ENCODE assay signal across 17 mouse cellular contexts in genomic region chr19:7552301-7552673, GRCm38 (mm10). TPM values are rescaled to one million over a fixed set of nuclear protein-coding genes. Genes with fewer than 3 reads are reported as not detected.
DNase-seq lines count a peak whose midpoint lies in the region; ATAC-seq and TF ChIP-seq lines count a peak whose summit lies in the region.
"Had no signal": no experiment of that assay in that cellular context is flagged by ENCODE, and none has a peak within 500 bp of the region (broad histone marks: within the 10 kb centered on the region; RNA-seq: fewer than 3 reads in every experiment).

No protein-coding gene starts in this region.

- peak; percentile 74 for DNase-seq in heart, adult 11 months
- no peak for DNase-seq in heart, adult 9 months (ENCODE audit: low spot score in 2 of 2)
- DNase-seq in lung, adult 2 months: no peak
- DNase-seq in liver, embryonic 14.5 days (ENCODE audit: low read depth in 3 of 3, low spot score in 3 of 3): no peak
- DNase-seq in left cerebral cortex, postnatal 36 days (ENCODE audit: low spot score in 2 of 2): no peak
- no peak for DNase-seq in testis, postnatal 14 days (ENCODE audit: low spot score)
- DNase-seq: cerebellum, adult 18-20 months; gastrocnemius, postnatal 10 days; kidney, postnatal 14 days; layer of hippocampus, adult 9-11 months; left cerebral cortex, postnatal 4 days had no signal

- H3K27me3 ChIP-seq in lung, embryonic 16.5 days (ENCODE audit: control insufficient read depth, insufficient read depth, low read depth, low read length): no peaks in the 10 kb centered on the region
- H3K27me3 ChIP-seq in liver, embryonic 14.5 days (ENCODE audit: control insufficient read depth, insufficient read depth, low read length): no peaks in the 10 kb centered on the region

- TF ChIP-seq POLR2A in lung, adult 2 months (IDR thresholded peaks at IDR 0.05; ENCODE audit: borderline replicate concordance, extremely low read depth, low read depth, low read length): no peak

- H3K4me2 ChIP-seq in lung, embryonic 16.5 days (ENCODE audit: low read depth, low read length): no peak overlapping the region
- peak overlapping the region; percentile 55 for H3K4me2 ChIP-seq in liver, embryonic 14.5 days (ENCODE audit: low read depth)
- H3K4me2 ChIP-seq: hindbrain, embryonic 12.5 days; neural tube, embryonic 13.5 days had no signal

- WGBS in lung, embryonic 16.5 days: 44% methylated on average over 2 of the region's 2 CpGs
- WGBS in lung, adult 2 months: 59% methylated on average over 2 of the region's 2 CpGs
- 14% methylated on average over 2 of the region's 2 CpGs for WGBS in liver, embryonic 14.5 days (ENCODE audit: insufficient replicate concordance)

- H3K4me3 ChIP-seq in lung, embryonic 16.5 days (ENCODE audit: low read length): no peak overlapping the region
- H3K4me3 ChIP-seq in lung, adult 2 months (replicated peaks; ENCODE audit: extremely low read depth, low read depth, low read length): no peak overlapping the region
- H3K4me3 ChIP-seq in liver, embryonic 14.5 days (ENCODE audit: insufficient read depth in 1 of 2, low read depth in 2 of 2, low read length in 2 of 2): no peak overlapping the region
- H3K4me3 ChIP-seq: hindbrain, embryonic 12.5 days; neural tube, embryonic 13.5 days had no signal

- H3K9me3 ChIP-seq in lung, embryonic 16.5 days (ENCODE audit: control insufficient read depth, low read length): no peaks in the 10 kb centered on the region
- no peaks in the 10 kb centered on the region for H3K9me3 ChIP-seq in liver, embryonic 14.5 days (ENCODE audit: control insufficient read depth, low read length)
- H3K9me3 ChIP-seq: hindbrain, embryonic 12.5 days; neural tube, embryonic 13.5 days had no signal

- no peak overlapping the region for H3K9ac ChIP-seq in lung, embryonic 16.5 days (ENCODE audit: low read length)
- peak overlapping the region; percentile 43 for H3K9ac ChIP-seq in liver, embryonic 14.5 days (replicated peaks)
- H3K9ac ChIP-seq: hindbrain, embryonic 12.5 days; neural tube, embryonic 13.5 days had no signal

- no peak overlapping the region for H3K27ac ChIP-seq in lung, embryonic 16.5 days (ENCODE audit: low read length)
- peak overlapping the region; percentile 90 for H3K27ac ChIP-seq in liver, embryonic 14.5 days
- H3K27ac ChIP-seq: hindbrain, embryonic 12.5 days; neural tube, embryonic 13.5 days had no signal

- intact Hi-C loops in left cerebral cortex, postnatal 36 days (cut with DNase I): no loop called here

- peaks cover 15% of the 10 kb centered on the region; the same call in 1 of the 2 replicates for H3K4me1 ChIP-seq in lung, embryonic 16.5 days (replicated peaks; ENCODE audit: control insufficient read depth, insufficient read depth, low read length)
- peaks cover 2% of the 10 kb centered on the region; the same call in 1 of the 2 replicates for H3K4me1 ChIP-seq in lung, adult 2 months (ENCODE audit: control insufficient read depth, insufficient read depth, low read length)
- peaks cover 33 to 34% of the 10 kb centered on the region in 2 experiments for H3K4me1 ChIP-seq in liver, embryonic 14.5 days (replicated peaks; ENCODE audit: control insufficient read depth in 2 of 2, insufficient read depth in 2 of 2, low read length in 1 of 2)

- no peaks in the 10 kb centered on the region for H3K36me3 ChIP-seq in lung, embryonic 16.5 days (ENCODE audit: control insufficient read depth, insufficient read depth, low read length)
- no peaks in the 10 kb centered on the region for H3K36me3 ChIP-seq in liver, embryonic 14.5 days (replicated peaks; ENCODE audit: control insufficient read depth, insufficient read depth, low read depth)
- H3K36me3 ChIP-seq: hindbrain, embryonic 12.5 days; neural tube, embryonic 13.5 days had no signal

- TF ChIP-seq EP300 in liver, embryonic 14.5 days (IDR thresholded peaks at IDR 0.05; ENCODE audit: low read depth): no peak

- peak; percentile 58 for ATAC-seq in lung, embryonic 16.5 days (ENCODE audit: low read depth)
- ATAC-seq in common myeloid progenitor, adult 5-6 weeks (replicated peaks; ENCODE audit: low read depth, poor library complexity, severe bottlenecking): peak; percentile 33
- ATAC-seq in liver, embryonic 14.5 days (ENCODE audit: insufficient read depth): peak; percentile 37
- ATAC-seq: intestine, postnatal 0 days had no signal

- TF ChIP-seq CTCF in lung, adult 2 months (IDR thresholded peaks at IDR 0.05; ENCODE audit: insufficient read depth, low read length): no peak
- no peak for TF ChIP-seq CTCF in liver, embryonic 14.5 days (IDR thresholded peaks at IDR 0.05; ENCODE audit: low read depth)

RNA-seq across cellular contexts. Expression of gene Pla2g16, which starts 5.0 kb away (rescaled TPM):
- polyA plus RNA-seq in lung, embryonic 16.5 days (2015; fragmentation: Nextera tagmentation; extraction: Ambion mirVana): 17.1 and 18.0 TPM in 2 replicates
- polyA plus RNA-seq in lung, adult 2 months (2012; rRNA removed): 15.1 and 19.0 TPM in 2 replicates
- 19.6 and 28.0 TPM in 2 replicates for total RNA-seq in common myeloid progenitor, adult 5-6 weeks (2017)
- polyA plus RNA-seq in liver, embryonic 14.5 days (2012; rRNA removed): 12.4 and 22.5 TPM in 2 replicates
- polyA plus RNA-seq in liver, embryonic 14.5 days (2014; fragmentation: Nextera tagmentation; extraction: Ambion mirVana): 30.5 and 36.5 TPM in 2 replicates
- total RNA-seq in left cerebral cortex, postnatal 36 days (2021): 10 to 100 TPM; 27.2 to 29.2 TPM

RNA-seq across cellular contexts. Expression of gene Lgals12, which starts 54.7 kb away (rescaled TPM):
- polyA plus RNA-seq in lung, embryonic 16.5 days (2015; fragmentation: Nextera tagmentation; extraction: Ambion mirVana): 2.1 and 2.2 TPM in 2 replicates
- 3.2 and 6.0 TPM in 2 replicates for polyA plus RNA-seq in lung, adult 2 months (2012; rRNA removed)
- not detected in 2 replicates for total RNA-seq in common myeloid progenitor, adult 5-6 weeks (2017)
- polyA plus RNA-seq in liver, embryonic 14.5 days (2012; rRNA removed): 0.01 TPM in 1 of 2 replicates, not detected in the other
- not detected in 2 replicates for polyA plus RNA-seq in liver, embryonic 14.5 days (2014; fragmentation: Nextera tagmentation; extraction: Ambion mirVana)
- 1 to 10 TPM in 1 of 2 experiments, under 1 TPM in 1; 0.57 to 1.0 TPM for total RNA-seq in left cerebral cortex, postnatal 36 days (2021)
- total RNA-seq: CH12.LX had no signal

RNA-seq across cellular contexts. Expression of gene Atl3, which starts 58.4 kb away (rescaled TPM):
- polyA plus RNA-seq in lung, embryonic 16.5 days (2015; fragmentation: Nextera tagmentation; extraction: Ambion mirVana): 17.2 and 21.2 TPM in 2 replicates
- polyA plus RNA-seq in lung, adult 2 months (2012; rRNA removed): 15.4 and 24.5 TPM in 2 replicates
- total RNA-seq in common myeloid progenitor, adult 5-6 weeks (2017): 76.9 and 116 TPM in 2 replicates
- polyA plus RNA-seq in liver, embryonic 14.5 days (2012; rRNA removed): 5.2 and 7.3 TPM in 2 replicates
- polyA plus RNA-seq in liver, embryonic 14.5 days (2014; fragmentation: Nextera tagmentation; extraction: Ambion mirVana): 6.7 and 7.5 TPM in 2 replicates
- 10 to 100 TPM; 23.4 to 25.7 TPM for total RNA-seq in left cerebral cortex, postnatal 36 days (2021)
